Mouse (Mus musculus): ENCODE results near the gene Ffar4. TPM values are rescaled to one million over a fixed set of nuclear protein-coding genes. Genes with fewer than 3 reads are reported as not detected.

Ffar4 gene
- total RNA-seq, 2 experiments from 2014 or later, result not detected

GRCm38 (mm10) chr19:38076251-38076650 is 20.6 kb upstream of the Ffar4 start:
- TF ChIP-seq CTCF (conservative IDR thresholded peaks at IDR 0.05), result peak; percentile 63
- Histone ChIP-seq H3K4me3 (no peak overlapping the region), H3K27ac (no peak overlapping the region)
- no peak for DNase-seq (ENCODE audit: low spot score in 2 of 2)

DNA sequence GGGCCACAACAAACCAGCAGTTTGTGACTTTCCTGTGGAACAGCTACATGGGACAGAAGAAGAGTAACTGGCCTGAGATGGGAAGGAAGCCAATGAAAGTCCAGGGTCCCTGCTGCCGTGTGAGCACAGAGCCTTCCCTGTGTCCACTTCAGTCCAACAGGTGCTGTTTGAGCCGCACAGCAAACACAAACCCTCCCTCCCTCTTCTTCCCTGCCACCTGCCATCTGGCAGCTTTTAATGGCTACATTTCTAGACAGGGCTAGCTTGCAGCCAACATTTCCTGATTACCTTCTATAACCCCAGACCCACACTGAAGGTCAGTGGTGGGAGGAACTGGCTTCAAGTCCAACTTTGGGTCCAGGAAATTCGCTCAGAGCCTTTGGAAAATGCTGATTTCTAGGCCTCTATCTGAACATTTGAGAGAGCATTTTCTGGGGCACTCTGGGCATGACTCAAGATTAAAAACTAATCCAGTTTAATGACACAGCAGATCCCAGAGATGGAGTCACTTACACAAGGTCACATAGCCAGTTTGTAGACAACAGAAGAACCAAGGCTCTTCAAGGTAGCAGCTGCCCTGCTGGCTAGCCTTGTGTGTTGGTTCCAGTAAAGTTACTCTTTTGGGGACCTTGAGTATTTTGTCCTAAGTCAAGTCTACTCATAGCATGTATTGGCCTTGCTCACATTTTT is 18.9 kb upstream of the Ffar4 start:
- TF ChIP-seq CTCF (conservative IDR thresholded peaks at IDR 0.05), result no peak
- H3K4me3 ChIP-seq, result no peak overlapping the region
- DNase-seq (ENCODE audit: low spot score in 2 of 2), result no peak
- H3K27ac ChIP-seq, result no peak overlapping the region

GRCm38 (mm10) chr19:38081361-38081760 is 15.5 kb upstream of the Ffar4 start:
- no peak overlapping the region for H3K27ac ChIP-seq
- no peak overlapping the region for H3K4me3 ChIP-seq
- TF ChIP-seq CTCF (conservative IDR thresholded peaks at IDR 0.05), result no peak
- no peak for DNase-seq (ENCODE audit: low spot score in 2 of 2)

- Histone ChIP-seq H3K27ac (no peak overlapping the region), H3K4me3 (no peak overlapping the region)
- no peak for DNase-seq (ENCODE audit: low spot score in 2 of 2)
- no peak for TF ChIP-seq CTCF (conservative IDR thresholded peaks at IDR 0.05)
These were observed 13.8 kb upstream of the Ffar4 start for GRCm38 (mm10) chr19:38082931-38083525.

- DNase-seq (ENCODE audit: low spot score in 2 of 2), result no peak
- Histone ChIP-seq H3K27ac (no peak overlapping the region), H3K4me3 (no peak overlapping the region)
- TF ChIP-seq CTCF (conservative IDR thresholded peaks at IDR 0.05), result no peak
These were observed 11.0 kb upstream of the Ffar4 start for GRCm38 (mm10) chr19:38085841-38086240.

- TF ChIP-seq CTCF (conservative IDR thresholded peaks at IDR 0.05), result peak; percentile 75
- no peak overlapping the region for H3K27ac ChIP-seq
- peak in 1 of 2 experiments; percentile 11 for DNase-seq (ENCODE audit: low spot score in 2 of 2)
- H3K4me3 ChIP-seq, result no peak overlapping the region
These were observed 9.8 kb upstream of the Ffar4 start for GRCm38 (mm10) chr19:38086948-38087551.

DNA sequence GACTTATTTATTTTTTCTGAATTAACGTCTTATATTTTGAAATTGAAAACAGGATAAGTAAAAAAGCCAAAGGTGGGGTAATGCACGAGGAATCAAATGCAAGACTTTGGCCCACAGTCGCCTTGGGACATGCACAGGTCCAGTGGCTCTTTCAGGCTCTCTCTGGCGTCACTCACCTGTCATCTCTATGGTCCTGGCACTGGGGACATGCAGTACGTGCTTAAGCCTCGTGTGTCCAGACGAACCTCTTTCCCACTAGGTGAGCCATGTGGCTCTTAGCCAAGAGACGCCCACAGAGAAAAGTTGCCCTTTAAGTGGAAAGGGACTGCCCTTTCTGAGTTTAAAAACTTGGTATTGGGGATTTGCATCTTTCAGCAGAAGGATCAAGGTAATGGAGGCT is 7.5 kb upstream of the Ffar4 start:
- H3K27ac ChIP-seq, result no peak overlapping the region
- no peak for DNase-seq (ENCODE audit: low spot score in 2 of 2)
- H3K4me3 ChIP-seq, result no peak overlapping the region
- TF ChIP-seq CTCF (conservative IDR thresholded peaks at IDR 0.05), result no peak

GRCm38 (mm10) chr19:38091512-38091985 is 5.3 kb upstream of the Ffar4 start:
- Histone ChIP-seq H3K4me3 (no peak overlapping the region), H3K27ac (no peak overlapping the region)
- TF ChIP-seq CTCF (conservative IDR thresholded peaks at IDR 0.05), result no peak
- no peak for DNase-seq (ENCODE audit: low spot score in 2 of 2)

DNA sequence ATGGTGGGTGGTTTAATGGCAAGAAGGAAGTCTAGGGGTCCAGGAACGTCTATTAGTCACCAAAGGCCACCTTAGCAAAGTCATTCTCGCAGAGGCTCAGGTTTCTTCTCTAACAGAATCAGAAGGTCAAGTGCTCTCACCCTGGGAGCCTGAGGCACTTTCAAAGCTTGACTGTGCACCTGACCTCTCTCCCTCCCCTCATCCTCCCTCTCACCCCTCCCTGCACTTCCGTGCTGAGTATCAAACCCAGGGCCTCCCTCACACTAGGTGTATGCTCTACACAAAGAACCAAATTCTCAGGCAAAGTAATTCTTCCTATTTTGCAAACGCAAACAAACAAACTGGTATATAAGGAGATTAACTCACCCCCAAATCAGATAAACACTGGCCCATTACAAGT is 640 bp upstream of the Ffar4 start:
- TF ChIP-seq CTCF (conservative IDR thresholded peaks at IDR 0.05), result no peak
- DNase-seq (ENCODE audit: low spot score in 2 of 2), result no peak
- Histone ChIP-seq H3K27ac (no peak overlapping the region), H3K4me3 (no peak overlapping the region)

GRCm38 (mm10) chr19:38107871-38108270 is 11.0 kb downstream of the Ffar4 start:
- TF ChIP-seq CTCF (conservative IDR thresholded peaks at IDR 0.05), result no peak
- H3K27ac ChIP-seq, result no peak overlapping the region
- no peak for DNase-seq (ENCODE audit: low spot score in 2 of 2)
- no peak overlapping the region for H3K4me3 ChIP-seq

GRCm38 (mm10) chr19:38109506-38110242 is 12.8 kb downstream of the Ffar4 start:
- TF ChIP-seq CTCF (conservative IDR thresholded peaks at IDR 0.05), result no peak
- DNase-seq (ENCODE audit: low spot score in 2 of 2), result no peak
- H3K27ac ChIP-seq, result no peak overlapping the region
- no peak overlapping the region for H3K4me3 ChIP-seq

- Histone ChIP-seq H3K4me3 (no peak overlapping the region), H3K27ac (no peak overlapping the region)
- no peak for DNase-seq (ENCODE audit: low spot score in 2 of 2)
- TF ChIP-seq CTCF (conservative IDR thresholded peaks at IDR 0.05), result no peak
These were observed 14.2 kb downstream of the Ffar4 start for GRCm38 (mm10) chr19:38111056-38111455.

- DNase-seq (ENCODE audit: low spot score in 2 of 2), result no peak
- Histone ChIP-seq H3K4me3 (no peak overlapping the region), H3K27ac (no peak overlapping the region)
- TF ChIP-seq CTCF (conservative IDR thresholded peaks at IDR 0.05), result no peak
These were observed 15.7 kb downstream of the Ffar4 start for GRCm38 (mm10) chr19:38112575-38112974.

Data from layer of hippocampus, adult 2 months (tissue).